Mouse (Mus musculus): ENCODE data around the gene Ryr2.

GRCm38 (mm10) chr13:11790536-11790935, 316.2 kb downstream of the Ryr2 start:
- TF ChIP-seq CTCF (IDR thresholded peaks at IDR 0.05; ENCODE audit: borderline replicate concordance, extremely low read depth, insufficient read depth, insufficient read length), result no peak
- TF ChIP-seq POLR2A (IDR thresholded peaks at IDR 0.05; ENCODE audit: borderline replicate concordance, extremely low read depth, insufficient read depth, insufficient read length, poor library complexity, severe bottlenecking), result no peak
